Mouse (Mus musculus): ENCODE measurements around the gene Hic2. TPM values are rescaled to one million over a fixed set of nuclear protein-coding genes. Genes with fewer than 3 reads are reported as not detected.

Gene Hic2
- polyA plus RNA-seq, 1 experiment from 2014 or later: 16.5 TPM

DNA sequence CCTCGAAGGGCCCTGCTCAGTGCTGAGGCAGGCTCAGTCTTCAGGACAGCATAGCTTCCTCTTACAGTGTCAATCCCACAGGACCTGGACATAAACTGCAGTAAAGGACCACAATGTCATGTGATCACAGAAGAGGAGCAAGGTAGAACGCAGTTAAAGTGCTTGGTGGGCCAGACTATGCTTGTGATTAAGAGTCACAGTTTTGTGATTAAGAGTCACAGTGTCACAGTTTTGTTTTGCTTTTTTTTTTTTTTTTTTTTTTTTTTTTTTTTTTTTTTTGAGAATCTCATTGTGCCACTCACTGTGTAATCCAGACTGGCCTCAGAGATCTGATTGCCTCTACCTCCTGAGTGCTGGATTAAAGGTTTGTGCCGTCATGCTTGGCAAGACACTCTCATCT lies 32.7 kb downstream of the Hic2 start:
- 80% methylated on average over 3 of the region's 3 CpGs for WGBS
- Histone ChIP-seq H3K4me3 (no peak overlapping the region), H3K9me3 (peaks cover 7% of the 10 kb centered on the region; the same call in 1 of the 2 replicates), H3K4me1 (no peaks in the 10 kb centered on the region), H3K27me3 (ENCODE audit: poor library complexity, severe bottlenecking) (no peaks in the 10 kb centered on the region), H3K36me3 (replicated peaks) (peaks cover 20% of the 10 kb centered on the region), H3K27ac (no peak overlapping the region)
- no peak for DNase-seq (ENCODE audit: extremely low spot score, low spot score)

GRCm38 (mm10) chr16:17267937-17268336 lies 34.6 kb downstream of the Hic2 start:
- H3K27ac ChIP-seq: no peak overlapping the region
- H3K36me3 ChIP-seq (replicated peaks): peaks cover 4% of the 10 kb centered on the region
- H3K4me3 ChIP-seq: no peak overlapping the region
- peaks cover 8% of the 10 kb centered on the region; the same call in 1 of the 2 replicates for H3K9me3 ChIP-seq
- no peaks in the 10 kb centered on the region for H3K27me3 ChIP-seq (ENCODE audit: poor library complexity, severe bottlenecking)
- WGBS: 84% methylated on average over 5 of the region's 5 CpGs
- DNase-seq (ENCODE audit: extremely low spot score, low spot score): no peak
- H3K4me1 ChIP-seq: no peaks in the 10 kb centered on the region

DNA sequence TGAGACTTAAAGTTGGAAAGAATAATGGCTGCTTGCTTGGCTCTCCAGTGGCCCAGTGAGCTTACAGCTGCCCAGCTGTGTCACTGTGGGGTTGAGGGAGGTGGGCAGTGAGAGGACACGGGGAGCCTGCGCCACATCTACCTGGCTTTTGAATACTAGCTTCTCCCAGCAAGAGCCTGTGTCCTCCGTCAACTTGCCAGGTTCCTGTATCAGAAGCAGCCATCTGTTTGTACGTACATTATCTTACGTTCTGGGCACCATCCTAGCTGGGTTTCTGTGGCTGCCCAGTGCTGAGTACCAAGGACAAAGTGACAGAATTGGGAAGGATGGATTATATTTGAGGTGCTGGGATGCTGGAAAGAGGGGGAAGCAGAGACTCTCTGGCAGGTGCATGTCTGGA lies 36.5 kb downstream of the Hic2 start:
- peaks cover 8% of the 10 kb centered on the region; the same call in 1 of the 2 replicates for H3K9me3 ChIP-seq
- 88% methylated on average over 5 of the region's 5 CpGs for WGBS
- no peak overlapping the region for H3K4me3 ChIP-seq
- no peaks in the 10 kb centered on the region for H3K36me3 ChIP-seq (replicated peaks)
- H3K4me1 ChIP-seq: no peaks in the 10 kb centered on the region
- DNase-seq (ENCODE audit: extremely low spot score, low spot score): no peak
- no peak overlapping the region for H3K27ac ChIP-seq
- H3K27me3 ChIP-seq (ENCODE audit: poor library complexity, severe bottlenecking): no peaks in the 10 kb centered on the region

- Histone ChIP-seq H3K4me1 (peaks cover under 1% of the 10 kb centered on the region), H3K27ac (no peak overlapping the region), H3K36me3 (replicated peaks) (no peaks in the 10 kb centered on the region), H3K27me3 (ENCODE audit: poor library complexity, severe bottlenecking) (no peaks in the 10 kb centered on the region), H3K9me3 (peaks cover 8% of the 10 kb centered on the region; the same call in 1 of the 2 replicates), H3K4me3 (no peak overlapping the region)
- DNase-seq (ENCODE audit: extremely low spot score, low spot score): no peak
- WGBS: 72% methylated on average over 4 of the region's 4 CpGs
These were observed 37.8 kb downstream of the Hic2 start for GRCm38 (mm10) chr16:17271124-17271523.

GRCm38 (mm10) chr16:17271856-17272255 lies 38.5 kb downstream of the Hic2 start:
- no peak overlapping the region for H3K27ac ChIP-seq
- peaks cover 8% of the 10 kb centered on the region; the same call in 1 of the 2 replicates for H3K9me3 ChIP-seq
- WGBS: 79% methylated on average over 6 of the region's 6 CpGs
- no peaks in the 10 kb centered on the region for H3K36me3 ChIP-seq (replicated peaks)
- peaks cover 8% of the 10 kb centered on the region for H3K4me1 ChIP-seq
- no peak overlapping the region for H3K4me3 ChIP-seq
- no peak for DNase-seq (ENCODE audit: extremely low spot score, low spot score)
- H3K27me3 ChIP-seq (ENCODE audit: poor library complexity, severe bottlenecking): peaks cover 6% of the 10 kb centered on the region

DNA sequence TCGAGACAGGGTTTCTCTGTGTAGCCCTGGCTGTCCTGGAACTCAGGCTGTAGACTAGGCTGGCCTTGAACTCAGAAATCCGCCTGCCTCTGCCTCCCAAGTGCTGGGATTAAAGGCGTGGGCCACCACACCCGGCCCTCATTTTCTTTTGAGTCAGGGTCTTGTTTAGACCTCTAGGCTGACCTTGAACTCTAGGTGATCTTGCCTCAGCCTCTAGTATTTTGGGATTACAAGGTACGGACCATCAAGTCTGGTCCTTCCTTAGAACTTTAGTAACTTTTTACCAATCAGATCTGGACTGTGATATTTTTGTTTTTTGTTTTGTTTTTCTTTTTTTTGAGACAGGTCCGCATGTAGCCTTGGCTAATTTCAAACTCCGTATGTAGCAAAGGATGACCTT lies 42.3 kb downstream of the Hic2 start, which contains the start of gene Tmem191c:
TSS of gene Tmem191c (plus strand) at position 357 of the 400 bp plus-strand sequence.
- Histone ChIP-seq H3K36me3 (replicated peaks) (peaks cover 20% of the 10 kb centered on the region), H3K27me3 (ENCODE audit: poor library complexity, severe bottlenecking) (peaks cover 38% of the 10 kb centered on the region), H3K4me1 (peaks cover 23% of the 10 kb centered on the region), H3K9me3 (peaks cover 4% of the 10 kb centered on the region; the same call in 1 of the 2 replicates), H3K4me3 (peak within 1 kb of the TSS; percentile 70), H3K27ac (peak within 1 kb of the TSS; percentile 83)
- DNase-seq (ENCODE audit: extremely low spot score, low spot score): no peak
- 60% methylated on average over 7 of the region's 7 CpGs for WGBS

GRCm38 (mm10) chr16:17276164-17277151 lies 43.1 kb downstream of the Hic2 start:
- Histone ChIP-seq H3K36me3 (replicated peaks) (peaks cover 26% of the 10 kb centered on the region), H3K4me1 (peaks cover 23% of the 10 kb centered on the region), H3K27me3 (ENCODE audit: poor library complexity, severe bottlenecking) (peaks cover 38% of the 10 kb centered on the region), H3K9me3 (no peaks in the 10 kb centered on the region), H3K27ac (peak overlapping the region; percentile 83), H3K4me3 (peak overlapping the region; percentile 70)
- WGBS: under 1% methylated on average over 62 of the region's 62 CpGs
- peak; percentile 94 for DNase-seq (ENCODE audit: extremely low spot score, low spot score)

- H3K27ac ChIP-seq: no peak overlapping the region
These were observed 44.2 kb downstream of the Hic2 start for GRCm38 (mm10) chr16:17277342-17278211.

DNA sequence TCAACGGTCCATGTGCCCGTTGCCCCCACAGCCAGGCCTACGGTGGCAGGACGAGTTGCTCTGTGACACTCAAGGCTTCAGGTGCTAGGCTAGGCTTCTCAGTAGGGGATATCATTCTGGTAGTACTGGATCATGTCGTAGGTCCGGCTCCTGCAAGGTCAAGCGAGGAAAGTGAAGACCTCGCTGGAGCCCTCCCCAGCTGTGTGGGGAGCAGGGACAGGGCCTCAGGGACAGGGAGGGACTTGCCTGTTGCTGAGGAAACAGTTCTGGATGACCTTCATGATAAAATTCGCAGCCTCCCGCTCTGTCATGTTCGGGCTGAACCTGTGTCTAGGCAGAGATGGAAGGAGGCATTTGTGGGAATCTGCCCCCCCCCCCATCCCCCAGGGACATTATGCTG lies 47.1 kb downstream of the Hic2 start:
- peaks cover 64% of the 10 kb centered on the region for H3K36me3 ChIP-seq (replicated peaks)
- H3K4me3 ChIP-seq: no peak overlapping the region
- peaks cover 38% of the 10 kb centered on the region for H3K27me3 ChIP-seq (ENCODE audit: poor library complexity, severe bottlenecking)
- H3K9me3 ChIP-seq: no peaks in the 10 kb centered on the region
- no peak for DNase-seq (ENCODE audit: extremely low spot score, low spot score)
- 95% methylated on average over 11 of the region's 11 CpGs for WGBS
- H3K4me1 ChIP-seq: peaks cover 23% of the 10 kb centered on the region
- no peak overlapping the region for H3K27ac ChIP-seq

More at GRCm38 (mm10) chr16:17277342-17278211, 44.2 kb downstream of the Hic2 start:
- H3K4me3 ChIP-seq: peak overlapping the region; percentile 70
- H3K36me3 ChIP-seq (replicated peaks): peaks cover 37% of the 10 kb centered on the region
- H3K4me1 ChIP-seq: peaks cover 23% of the 10 kb centered on the region
- peaks cover 38% of the 10 kb centered on the region for H3K27me3 ChIP-seq (ENCODE audit: poor library complexity, severe bottlenecking)
- peak; percentile 31 for DNase-seq (ENCODE audit: extremely low spot score, low spot score)
- 2% methylated on average over 61 of the region's 61 CpGs for WGBS
- no peaks in the 10 kb centered on the region for H3K9me3 ChIP-seq

DNA sequence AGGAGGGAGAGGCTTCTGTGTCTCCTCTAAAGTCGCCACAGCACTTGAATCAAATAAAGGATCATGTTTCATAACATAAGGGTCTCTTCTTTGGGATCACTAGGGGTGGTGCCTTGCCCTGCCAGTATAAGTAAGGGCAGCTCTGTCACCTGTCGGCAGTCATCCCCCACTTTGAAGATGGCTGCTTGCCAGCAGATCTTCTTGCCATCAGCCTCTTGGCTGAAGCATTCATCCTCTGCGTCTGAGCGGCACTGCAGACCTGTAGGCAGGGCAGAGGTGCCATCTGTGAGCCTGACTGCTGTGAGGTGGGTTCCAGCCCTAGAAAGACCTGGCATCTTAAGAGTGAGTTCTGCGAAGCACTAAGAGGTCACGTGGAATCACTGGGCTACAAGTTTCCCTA lies 49.8 kb downstream of the Hic2 start:
- 90% methylated on average over 6 of the region's 6 CpGs for WGBS
- peaks cover 2% of the 10 kb centered on the region for H3K4me1 ChIP-seq
- no peak overlapping the region for H3K4me3 ChIP-seq
- peaks cover 85% of the 10 kb centered on the region for H3K36me3 ChIP-seq (replicated peaks)
- DNase-seq (ENCODE audit: extremely low spot score, low spot score): no peak
- H3K27ac ChIP-seq: no peak overlapping the region
- no peaks in the 10 kb centered on the region for H3K9me3 ChIP-seq
- H3K27me3 ChIP-seq (ENCODE audit: poor library complexity, severe bottlenecking): peaks cover 18% of the 10 kb centered on the region

DNA sequence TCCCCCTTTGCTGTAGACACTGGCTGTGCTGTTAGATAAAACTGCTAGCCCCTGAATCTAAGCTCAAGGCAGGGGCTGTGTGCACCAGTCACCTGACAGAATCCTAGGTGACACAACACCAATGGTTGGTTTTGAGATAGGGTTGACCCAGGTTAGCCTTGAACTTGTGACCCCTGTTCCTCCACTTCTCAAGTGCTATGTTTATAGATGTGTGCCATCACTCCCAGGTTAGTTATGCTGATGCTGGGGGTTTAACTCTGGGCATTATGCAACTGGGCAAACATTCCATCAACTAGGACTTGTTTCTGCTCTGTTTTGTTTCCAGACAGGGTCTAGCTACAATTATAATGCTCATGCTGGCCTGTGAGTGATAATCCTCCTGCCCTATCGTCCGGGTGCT lies 53.7 kb downstream of the Hic2 start:
- Histone ChIP-seq H3K27me3 (ENCODE audit: poor library complexity, severe bottlenecking) (no peaks in the 10 kb centered on the region), H3K4me1 (no peaks in the 10 kb centered on the region), H3K36me3 (replicated peaks) (peaks cover 78% of the 10 kb centered on the region), H3K9me3 (no peaks in the 10 kb centered on the region), H3K27ac (no peak overlapping the region), H3K4me3 (no peak overlapping the region)
- 83% methylated on average over 2 of the region's 2 CpGs for WGBS
- no peak for DNase-seq (ENCODE audit: extremely low spot score, low spot score)

DNA sequence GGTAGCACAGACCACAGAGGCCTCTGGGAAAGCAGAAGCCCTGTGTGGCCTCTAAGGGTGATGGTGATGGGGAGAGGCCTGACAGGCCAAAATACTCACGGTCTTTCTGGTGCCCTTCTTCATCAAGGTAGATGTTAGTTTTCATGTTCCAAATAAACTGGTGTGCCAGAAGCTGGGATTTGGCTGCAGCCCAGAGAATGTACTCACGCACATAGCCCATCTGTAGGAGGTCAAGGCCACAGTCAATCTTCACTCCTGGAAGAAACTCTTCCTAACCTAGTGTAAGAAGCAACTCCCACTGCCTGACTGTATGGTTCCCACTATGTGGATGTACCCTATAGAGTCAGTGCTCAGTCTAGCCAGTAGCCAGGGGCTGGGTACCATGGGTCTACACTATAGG lies 57.6 kb downstream of the Hic2 start:
- H3K36me3 ChIP-seq (replicated peaks): peaks cover 68% of the 10 kb centered on the region
- no peak for DNase-seq (ENCODE audit: extremely low spot score, low spot score)
- 95% methylated on average over 2 of the region's 2 CpGs for WGBS

More for the DNA sequence above, 57.6 kb downstream of the Hic2 start:
- Histone ChIP-seq H3K4me1 (no peaks in the 10 kb centered on the region), H3K27ac (no peak overlapping the region), H3K27me3 (ENCODE audit: poor library complexity, severe bottlenecking) (no peaks in the 10 kb centered on the region), H3K4me3 (no peak overlapping the region), H3K9me3 (no peaks in the 10 kb centered on the region)

Data from forebrain, embryonic 10.5 days (tissue).